Mouse (Mus musculus): Measurements from ENCODE around the gene Rai1.

The Rai1 gene

DNA sequence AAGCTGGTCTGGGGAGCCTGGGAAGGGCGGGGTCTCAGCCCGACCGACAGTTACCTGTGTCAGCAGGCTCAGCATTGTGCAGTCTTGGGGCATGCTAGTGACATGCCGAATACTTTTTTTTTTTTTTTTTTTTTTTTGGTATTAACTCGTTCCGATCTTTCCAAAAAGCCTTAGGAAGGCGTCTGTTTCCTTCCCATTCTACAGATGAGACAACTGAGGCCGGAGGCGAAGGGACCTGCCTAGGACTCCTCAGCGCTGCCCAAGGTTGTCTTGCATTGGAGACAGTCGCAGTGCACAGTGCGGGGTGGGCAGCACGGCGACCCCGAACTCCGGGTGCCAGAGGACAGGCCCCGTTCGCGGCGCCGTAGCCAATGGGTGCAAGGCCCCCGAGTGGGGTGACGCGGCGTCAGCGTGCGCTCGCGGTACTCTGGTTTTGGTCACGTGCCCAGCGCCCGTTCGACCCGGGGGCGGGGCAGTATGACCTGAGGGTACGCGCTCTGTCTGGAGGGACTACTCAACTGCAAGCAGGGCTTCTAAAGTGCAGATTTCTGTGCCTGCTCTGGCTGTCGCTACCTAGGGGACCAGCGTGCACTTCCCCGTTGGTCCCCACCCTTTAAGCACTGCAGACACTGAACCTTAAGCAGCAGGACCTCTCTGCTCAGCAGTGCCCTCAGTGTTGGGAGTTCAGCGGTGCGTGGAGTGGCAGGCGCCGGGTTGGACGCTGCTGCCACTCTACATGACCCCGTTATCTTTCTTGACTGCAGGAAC lies 117.8 kb downstream of the Rai1 start, which contains the start of gene Srebf1:
Srebf1 (minus strand) TSS at position 113 of the 768 bp plus-strand sequence.
- peak; percentile 85 for DNase-seq

DNA sequence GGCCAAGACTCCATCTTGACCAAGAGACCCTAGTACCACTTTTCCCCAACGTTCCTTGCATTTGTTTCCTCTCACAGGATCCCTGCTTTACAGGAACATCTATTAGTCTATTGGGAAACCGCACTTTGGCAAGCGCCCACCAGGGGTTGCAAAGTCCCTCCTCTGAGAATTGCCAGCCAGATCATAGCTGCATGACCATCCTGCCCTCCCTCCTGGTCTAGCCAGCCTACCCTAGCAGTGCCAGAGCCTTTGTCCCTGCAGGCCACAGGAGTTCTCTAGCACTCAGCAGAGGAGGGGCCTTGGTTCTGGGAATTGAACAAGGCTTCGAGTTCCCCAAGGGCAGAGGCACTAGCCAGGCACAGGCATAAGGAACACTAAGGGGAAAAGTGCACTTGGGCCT lies 119.9 kb downstream of the Rai1 start:
- peak; percentile 44 for DNase-seq

DNA sequence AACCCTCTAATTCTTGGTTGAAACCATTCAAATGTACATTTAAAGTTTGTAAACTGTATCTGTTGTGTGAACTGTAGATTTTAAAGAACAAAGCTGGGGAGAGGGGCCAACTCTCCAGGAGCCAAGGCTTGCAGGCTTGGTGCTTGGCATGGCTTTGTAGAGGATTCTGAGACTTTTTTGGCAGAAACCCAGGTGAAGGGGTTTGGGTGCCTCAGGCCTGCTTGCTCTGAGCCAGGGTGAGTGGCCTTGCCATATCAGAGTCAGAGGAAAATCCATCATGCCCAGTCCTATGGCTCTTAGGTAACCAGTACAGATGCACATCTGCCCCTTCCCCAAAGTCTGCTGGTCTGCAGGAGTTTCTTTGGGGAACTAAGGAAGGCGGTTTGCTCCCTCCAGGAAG lies 121.1 kb downstream of the Rai1 start:
- DNase-seq = no peak

DNA sequence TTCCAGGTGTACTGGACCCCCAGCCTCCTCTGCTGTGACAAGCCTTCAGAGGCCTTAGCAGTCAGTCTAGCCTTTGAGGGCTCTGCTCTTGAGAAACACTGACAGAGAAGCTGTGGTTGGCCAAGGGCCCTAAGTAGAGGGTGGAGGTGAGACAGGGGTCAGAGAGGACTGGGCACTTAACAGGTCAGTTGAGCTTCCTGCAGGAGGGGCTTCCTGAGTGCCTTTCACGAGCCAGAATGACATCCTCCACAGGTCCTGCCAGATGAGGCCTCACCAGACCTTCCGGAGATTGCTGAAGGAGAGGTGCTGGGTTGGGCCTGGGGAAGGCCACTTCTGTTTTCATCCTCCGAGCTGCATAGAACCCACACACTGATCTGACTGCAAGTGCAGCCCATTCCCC lies 123.7 kb downstream of the Rai1 start:
- DNase-seq = no peak

DNA sequence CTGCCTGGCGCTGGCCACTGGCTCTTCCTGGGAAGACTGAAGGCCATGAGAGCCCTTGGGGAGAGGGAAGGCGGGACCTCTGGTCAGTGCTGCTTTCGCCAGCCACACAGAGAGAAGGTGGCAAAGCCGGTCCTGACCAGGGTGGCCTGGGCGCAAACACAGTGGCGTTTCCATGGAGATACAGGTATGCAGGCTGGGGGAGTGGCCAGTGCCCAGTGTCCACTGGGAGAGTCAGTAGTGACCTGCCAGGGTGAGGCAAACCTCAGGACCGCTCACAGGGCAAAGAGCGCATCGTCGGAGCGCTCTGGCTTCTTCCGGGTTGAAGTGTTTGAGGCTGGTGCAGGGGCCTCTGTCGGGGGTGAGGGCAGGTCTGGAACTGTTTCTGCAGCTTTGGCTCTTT lies 125.0 kb downstream of the Rai1 start:
- peak; percentile 74 for DNase-seq

DNA sequence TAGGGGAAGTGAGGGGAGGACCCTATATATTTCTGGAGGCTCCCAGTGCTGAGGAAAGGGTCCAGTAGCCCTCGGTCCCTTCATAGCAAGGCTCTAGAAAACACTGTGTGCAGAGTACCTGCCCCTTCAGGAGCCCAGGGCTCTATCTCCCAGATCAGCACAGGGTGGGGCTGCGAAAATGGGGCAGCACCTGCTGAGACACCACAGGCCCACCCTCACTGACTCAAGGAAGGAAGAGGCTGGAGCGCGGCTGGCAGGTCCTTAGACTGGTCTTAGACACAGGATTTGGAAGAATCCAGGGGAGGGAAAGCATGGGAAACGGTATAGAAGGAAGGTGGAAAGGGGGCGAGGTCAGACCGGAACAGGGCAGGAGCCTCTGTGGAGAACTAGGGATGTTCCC lies 125.7 kb downstream of the Rai1 start:
- no peak for DNase-seq

DNA sequence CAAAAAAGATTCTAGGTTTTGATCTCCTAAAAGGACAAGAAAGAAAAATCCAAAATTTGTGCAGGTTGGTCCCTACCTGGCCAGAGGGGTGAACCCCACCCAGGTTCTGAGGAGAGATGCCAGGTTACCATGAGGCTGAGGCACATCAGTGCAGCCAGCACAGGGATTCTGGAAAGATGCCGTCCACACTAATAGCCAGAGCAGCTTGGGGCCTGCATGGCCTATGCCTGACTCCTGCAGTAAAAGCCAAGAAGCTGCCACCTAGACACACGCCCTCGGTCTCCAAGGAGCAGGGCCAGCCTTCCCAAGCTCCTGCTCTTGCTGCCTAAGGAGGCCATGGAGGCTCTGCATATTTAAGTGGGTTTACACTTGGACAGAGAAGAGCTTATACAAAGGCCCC lies 126.5 kb downstream of the Rai1 start:
- no peak for DNase-seq

DNA sequence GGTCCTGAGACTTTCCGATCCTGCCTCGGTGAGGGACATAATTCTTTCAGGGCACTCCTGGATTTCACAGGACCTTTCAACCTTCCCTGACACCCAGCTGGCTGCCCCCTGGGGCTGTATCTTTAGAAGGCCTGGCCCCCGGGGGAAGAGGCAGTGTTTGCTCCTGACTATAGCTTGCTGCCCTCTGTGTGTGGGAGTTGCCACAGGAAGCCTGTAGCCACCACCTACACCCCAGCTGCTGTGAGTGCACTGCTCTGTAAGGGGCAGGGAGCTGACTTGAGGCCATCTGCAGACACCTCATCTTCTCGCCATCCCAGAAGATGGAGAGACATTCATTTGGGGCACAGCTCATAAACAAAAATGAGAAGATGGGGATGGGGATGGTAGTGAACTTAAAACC lies 127.1 kb downstream of the Rai1 start:
- no peak for DNase-seq

DNA sequence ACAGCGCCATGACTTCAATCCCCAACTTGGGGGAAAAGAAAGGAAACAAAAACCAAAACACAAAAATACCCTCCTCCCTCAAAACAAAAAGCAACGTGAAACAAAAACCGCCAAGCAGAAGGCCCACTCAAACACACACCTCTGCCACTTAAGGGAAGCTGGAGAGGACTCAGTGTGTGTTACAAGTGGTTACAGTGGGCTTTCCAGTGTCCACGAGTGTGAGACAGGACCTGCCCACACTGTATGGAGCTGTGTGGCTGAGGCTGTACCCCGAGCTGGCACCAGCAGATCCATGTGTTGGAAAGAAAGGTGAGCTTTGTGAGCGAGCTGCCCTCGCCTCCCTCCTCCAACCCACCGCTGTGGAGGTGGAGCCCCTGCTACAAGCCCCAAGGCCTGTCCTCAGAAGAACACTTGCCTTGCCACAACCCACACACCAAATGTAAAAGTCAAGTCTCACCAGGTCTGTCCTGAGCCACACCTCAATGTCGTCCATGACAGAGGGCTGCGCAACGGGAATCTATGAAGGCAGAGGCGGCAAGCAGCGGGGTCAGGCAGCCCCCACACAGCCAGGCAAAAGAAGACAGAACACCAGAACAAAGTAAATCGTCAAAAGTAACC lies 127.7 kb downstream of the Rai1 start:
- DNase-seq = no peak

DNA sequence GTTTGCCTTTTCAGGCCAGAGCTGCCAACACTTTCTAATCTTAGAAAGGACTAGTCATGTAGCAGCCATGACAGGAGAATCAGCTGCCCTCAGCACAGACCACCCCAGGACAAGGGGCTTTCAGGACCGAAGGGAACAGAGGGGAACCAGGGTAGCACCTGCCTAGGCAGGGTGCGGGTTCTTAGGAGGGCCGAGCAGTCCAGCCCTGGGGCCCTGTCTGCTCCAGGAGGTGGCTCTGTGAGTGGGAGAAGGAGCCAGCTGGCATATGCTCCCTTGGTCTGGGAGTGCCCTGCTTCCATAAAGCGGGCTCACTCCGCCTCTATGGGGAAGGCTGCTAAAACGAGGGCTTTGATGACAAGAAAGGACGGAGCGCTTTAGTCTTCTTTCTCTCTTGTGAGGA lies 128.4 kb downstream of the Rai1 start:
- no peak for DNase-seq

DNA sequence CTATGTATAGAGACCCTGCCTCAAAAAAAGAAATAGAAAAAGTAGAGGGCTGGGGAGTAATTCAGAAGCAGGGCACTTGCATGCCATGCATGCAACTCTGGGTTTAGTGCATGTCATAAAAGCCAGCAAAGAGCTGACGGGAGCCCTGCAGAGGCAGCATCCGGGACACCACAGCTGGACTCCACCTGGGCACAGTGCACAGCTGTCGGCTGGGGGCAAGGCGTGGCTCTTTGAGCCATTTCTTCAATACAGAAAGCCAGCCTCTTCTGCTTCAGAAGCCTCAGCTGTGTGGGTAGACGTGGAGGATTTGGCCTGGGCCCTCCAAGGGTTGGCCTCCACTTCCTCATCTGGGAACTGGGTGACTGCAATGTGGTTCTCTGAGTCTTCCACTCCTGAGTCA lies 130.5 kb downstream of the Rai1 start:
- DNase-seq = no peak

DNA sequence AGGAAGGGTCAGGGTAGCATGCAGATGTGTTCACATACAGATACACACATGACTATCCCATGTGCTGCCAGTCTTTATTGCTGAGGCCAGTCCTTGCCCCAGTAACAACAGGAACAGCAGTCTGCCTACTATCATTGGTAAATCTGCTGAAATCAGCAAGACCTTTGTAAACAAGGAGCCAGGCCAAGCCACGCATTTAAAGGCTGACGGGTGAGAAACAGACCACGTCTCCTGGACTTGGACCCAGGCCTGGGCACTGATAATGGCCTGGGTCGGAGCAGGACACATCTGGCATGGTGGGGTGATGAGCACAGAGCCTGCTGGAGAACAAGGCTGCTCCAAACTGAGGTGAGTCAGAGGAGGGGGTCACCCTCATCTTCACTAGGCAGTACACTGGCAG lies 135.7 kb downstream of the Rai1 start:
- DNase-seq = no peak

DNA sequence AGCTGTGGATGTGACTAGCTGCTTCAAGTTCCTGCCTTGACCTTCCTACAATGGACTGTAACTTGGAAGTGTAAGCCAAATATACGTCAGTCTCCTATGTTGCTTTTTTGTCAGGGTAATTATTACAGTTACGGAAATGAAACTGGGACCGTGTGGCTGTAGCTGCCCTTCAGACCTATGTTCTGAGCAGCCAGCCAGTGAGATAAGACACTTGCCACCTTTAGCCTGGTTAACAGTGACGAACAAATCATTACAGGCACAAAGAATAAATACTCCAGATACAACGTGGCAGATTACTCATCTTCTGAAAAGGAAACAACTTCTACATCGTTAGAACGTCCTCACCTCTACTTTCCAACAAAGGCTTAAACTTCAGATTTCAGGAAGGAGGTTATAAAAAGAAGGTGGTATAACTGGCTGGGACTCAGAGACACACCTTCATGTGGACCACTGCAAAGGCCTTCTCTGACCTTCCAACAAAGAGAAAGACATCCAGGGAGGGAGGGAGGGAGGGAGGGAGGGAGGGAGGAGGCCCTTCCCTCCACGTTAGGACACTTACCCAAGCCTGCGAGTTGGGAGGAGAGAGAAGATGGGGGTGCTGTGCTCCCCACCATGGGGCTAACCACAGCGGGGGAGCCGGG lies 139.8 kb downstream of the Rai1 start:
- DNase-seq = no peak

DNA sequence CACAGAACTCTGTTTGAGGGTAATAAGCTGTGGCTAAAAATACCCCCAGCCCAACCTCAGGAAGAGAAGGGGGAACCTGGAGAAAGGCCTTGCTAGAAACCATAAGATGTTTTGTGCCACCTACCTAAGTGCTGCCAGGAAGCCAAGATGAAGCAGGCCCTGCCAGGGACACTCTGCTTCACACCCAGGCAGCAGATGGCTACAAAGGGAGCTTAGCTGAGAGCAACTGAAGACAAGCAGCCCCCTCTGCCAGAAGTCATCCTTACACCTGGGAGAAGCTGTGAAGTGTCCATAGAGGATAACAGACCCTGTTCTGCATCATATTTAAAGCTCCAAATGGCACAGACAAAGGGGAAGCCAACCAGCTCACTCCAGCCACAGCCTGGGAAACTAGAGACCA lies 141.3 kb downstream of the Rai1 start:
- no peak for DNase-seq

DNA sequence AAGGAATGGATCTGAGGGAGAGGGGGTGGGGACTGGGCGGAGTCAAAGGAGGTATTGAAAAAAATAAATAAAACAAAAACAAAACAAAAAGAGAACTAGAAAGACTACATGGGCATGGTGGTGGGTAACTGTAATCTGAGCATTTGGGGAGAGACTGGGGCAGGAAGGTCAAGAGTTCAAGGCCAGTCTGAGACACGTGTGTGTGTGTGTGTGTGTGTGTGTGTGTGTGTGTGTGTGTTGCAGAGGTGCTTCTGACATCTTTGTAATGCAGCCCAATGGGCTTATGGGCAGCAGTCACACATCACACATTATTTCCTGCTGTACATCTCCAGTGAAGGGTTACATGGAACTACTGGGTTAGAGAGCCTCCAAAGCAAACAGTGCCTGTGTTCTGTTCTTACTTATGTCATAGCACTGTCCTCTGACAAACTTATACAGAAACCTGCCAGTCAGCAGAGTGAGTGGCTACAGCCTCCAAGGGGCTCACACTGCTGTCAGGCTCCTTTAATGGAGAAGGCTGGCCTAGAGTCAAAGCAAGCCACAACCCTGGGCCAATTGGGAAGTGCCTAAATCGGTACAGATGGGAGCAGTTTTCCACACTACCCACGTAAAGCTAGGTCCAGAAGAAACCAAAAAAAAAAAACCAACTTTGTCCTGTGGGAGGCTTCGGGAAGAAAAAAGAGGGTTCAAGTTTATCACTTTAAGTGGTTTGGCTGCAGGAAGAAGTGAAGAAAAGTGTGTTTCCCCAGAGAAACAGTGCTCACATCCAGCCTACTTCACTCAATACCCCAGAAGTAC lies 143.1 kb downstream of the Rai1 start:
- DNase-seq = no peak

All from kidney, postnatal 14 days (tissue).